Mouse (Mus musculus) brain, embryonic 14.5 days (tissue): ENCODE measurements at regions not wholly inside any gene's neighbourhood (a gene's known extent, or its start where the extent isn't known, plus 50 kb on each side); places are given as distances from the start of the nearest gene placed in this dataset.

Source experiments
- DNase-seq: peaks from one replicate; pipeline ENCODE4 v3.0.0-alpha.2; 2011; ENCODE audit warnings: low read depth
- CTCF ChIP-seq: fragments of 200-500 bp; IDR thresholded peaks from 2 replicates; pipeline ENCODE4 v1.5.1; 2012; ENCODE audit warnings: inconsistent platforms, mild to moderate bottlenecking, moderate library complexity, borderline replicate concordance; ENCODE audit not compliant: insufficient read depth, insufficient read length; ENCODE audit errors: extremely low read depth
- POLR2A ChIP-seq: fragments of 200-500 bp; IDR thresholded peaks from 2 replicates; pipeline ENCODE4 v1.6.1; 2012; ENCODE audit warnings: mild to moderate bottlenecking, inconsistent platforms, borderline replicate concordance; ENCODE audit not compliant: poor library complexity, insufficient read depth, insufficient read length, severe bottlenecking; ENCODE audit errors: extremely low read depth

- TF ChIP-seq POLR2A, result no peak
- TF ChIP-seq CTCF, result no peak
- peak; percentile 79 for DNase-seq
These were observed 636.6 kb upstream of the Cdh5 start for GRCm38 (mm10) chr8:103464777-103465353.

- TF ChIP-seq POLR2A, result no peak
- TF ChIP-seq CTCF, result no peak
- DNase-seq, result peak; percentile 38
These were observed 633.8 kb upstream of the Cdh5 start for GRCm38 (mm10) chr8:103467536-103468160.

DNA sequence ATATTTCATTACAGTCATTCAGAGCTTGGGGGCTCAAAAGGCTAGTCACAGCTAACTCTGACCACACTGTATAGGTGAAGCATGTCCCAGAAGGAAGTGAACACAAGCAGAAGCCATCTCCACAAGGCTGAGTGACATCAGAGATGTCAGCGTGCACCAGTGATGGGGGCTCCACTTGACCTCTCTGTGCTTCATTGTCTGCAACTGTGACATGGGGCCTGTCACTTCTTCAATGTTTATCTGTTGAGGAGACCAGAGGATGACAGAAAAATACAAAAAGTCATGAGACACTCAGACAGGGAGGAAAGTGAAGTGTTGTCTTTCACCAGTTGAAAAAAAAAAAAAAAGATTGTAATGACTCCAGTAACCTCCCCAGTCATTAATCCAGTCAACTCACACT is 632.4 kb upstream of the Cdh5 start:
- no peak for DNase-seq
- TF ChIP-seq CTCF, result no peak
- TF ChIP-seq POLR2A, result no peak

DNA sequence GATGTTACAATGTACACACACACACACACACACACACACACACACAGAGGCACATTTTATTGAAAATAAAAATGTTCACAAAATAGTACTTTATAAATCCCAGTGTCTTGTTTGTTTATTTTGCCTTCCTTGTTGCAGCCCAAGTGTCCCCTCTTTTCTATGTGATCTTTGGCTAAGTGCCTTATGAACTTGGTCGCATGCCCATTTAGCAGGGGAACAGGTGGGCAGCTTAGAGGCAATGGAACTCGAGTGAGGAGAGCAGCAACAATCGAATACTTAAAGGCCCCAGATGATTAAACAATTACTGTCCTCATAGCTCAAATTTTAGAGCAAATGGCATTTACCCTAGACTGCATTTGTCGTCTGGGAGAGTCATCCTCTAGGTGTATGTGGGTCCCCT is 631.1 kb upstream of the Cdh5 start:
- TF ChIP-seq POLR2A (no peak), CTCF (no peak)
- DNase-seq, result peak; percentile 42

DNA sequence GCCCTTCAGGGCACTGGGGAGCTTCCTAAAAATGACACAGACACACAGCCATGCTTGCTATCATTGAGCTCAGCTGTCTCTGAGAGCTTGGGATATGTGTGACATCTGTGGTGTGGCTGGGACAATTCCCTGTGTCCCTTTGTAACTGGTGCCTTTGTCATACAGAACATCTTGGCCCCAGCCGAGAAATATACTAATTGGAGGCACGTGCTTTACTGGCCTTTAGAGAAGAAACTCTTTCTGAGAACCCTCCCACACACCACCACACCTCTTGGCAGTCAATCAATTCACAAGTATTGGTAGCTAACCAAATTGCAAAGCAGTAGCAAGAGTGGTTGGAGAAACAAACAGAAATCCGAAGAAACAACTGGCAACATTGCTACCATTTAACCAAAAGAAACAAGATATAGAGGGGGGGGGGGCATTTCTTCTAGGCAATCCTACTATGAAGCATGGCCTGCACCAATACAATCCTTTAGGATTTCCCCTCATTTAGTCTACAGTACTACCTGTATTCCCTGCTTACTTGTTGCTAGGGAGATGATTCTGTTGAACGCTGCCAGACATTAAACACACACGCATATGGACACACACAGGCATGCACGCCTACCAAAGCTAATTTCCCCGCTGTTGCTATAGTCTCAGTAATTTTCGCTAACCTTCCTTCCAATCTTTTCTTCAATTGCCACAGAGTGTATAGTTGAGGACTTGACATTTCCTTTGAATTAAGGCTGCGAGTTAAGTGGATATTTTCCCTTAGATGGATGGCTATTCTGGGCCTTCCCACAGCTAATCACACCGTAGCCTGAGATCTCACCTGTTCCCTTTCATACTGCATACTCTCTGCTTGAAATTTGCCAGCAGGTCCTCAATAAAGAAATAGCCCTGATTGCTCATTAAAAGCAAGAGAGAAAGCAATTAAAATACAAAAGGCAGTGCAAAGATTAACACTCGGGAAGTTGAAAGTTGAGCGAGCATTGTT is 625.3 kb upstream of the Cdh5 start:
- DNase-seq, result peak; percentile 70
- TF ChIP-seq CTCF, result no peak
- no peak for TF ChIP-seq POLR2A

GRCm38 (mm10) chr8:103482033-103482720 is 619.2 kb upstream of the Cdh5 start:
- DNase-seq, result peak; percentile 70
- TF ChIP-seq CTCF, result peak; percentile 1; the same call in 1 of the 2 replicates
- no peak for TF ChIP-seq POLR2A

DNA sequence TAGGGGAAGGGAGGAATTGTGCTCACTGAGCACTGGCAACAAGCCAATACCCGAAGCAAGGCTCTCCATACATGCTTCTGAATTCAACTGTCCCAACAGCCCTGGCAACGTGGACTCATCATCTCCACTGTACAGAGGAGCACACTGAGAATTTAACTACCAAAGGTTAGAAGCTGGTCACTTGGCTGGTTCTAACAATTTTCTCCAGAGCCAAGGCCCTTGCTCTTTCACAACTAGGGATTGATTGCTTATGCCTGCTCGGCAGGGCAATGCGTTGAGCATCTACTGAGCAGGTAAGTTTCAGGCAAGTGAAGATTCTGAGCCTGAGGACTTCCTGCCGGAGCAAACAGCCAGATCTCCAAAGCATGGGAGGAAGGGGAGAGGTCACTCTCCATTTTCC is 616.0 kb upstream of the Cdh5 start:
- TF ChIP-seq POLR2A (no peak), CTCF (no peak)
- DNase-seq, result no peak

DNA sequence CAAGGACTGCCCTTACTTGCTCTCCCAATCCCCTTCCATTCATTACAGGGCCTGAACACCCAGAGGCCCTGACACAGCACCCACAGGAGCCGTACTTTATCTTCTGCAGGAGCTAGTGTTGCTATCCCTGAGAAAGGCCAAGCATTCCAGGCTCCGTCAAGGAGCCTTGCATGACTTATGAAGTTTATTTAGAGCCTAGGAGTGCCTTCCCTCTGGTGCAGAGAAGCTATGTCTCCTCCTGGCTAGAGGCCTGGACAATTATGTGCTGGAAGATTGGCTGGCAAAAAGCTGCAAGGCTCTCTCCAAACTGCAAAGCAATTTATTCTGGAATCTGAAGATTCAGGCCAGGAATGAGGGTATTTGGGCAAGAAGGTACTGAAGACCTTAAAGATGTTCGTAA is 612.0 kb upstream of the Cdh5 start:
- TF ChIP-seq POLR2A (no peak), CTCF (no peak)
- no peak for DNase-seq

GRCm38 (mm10) chr8:103492914-103493517 is 608.4 kb upstream of the Cdh5 start:
- DNase-seq, result no peak
- TF ChIP-seq CTCF (no peak), POLR2A (no peak)

DNA sequence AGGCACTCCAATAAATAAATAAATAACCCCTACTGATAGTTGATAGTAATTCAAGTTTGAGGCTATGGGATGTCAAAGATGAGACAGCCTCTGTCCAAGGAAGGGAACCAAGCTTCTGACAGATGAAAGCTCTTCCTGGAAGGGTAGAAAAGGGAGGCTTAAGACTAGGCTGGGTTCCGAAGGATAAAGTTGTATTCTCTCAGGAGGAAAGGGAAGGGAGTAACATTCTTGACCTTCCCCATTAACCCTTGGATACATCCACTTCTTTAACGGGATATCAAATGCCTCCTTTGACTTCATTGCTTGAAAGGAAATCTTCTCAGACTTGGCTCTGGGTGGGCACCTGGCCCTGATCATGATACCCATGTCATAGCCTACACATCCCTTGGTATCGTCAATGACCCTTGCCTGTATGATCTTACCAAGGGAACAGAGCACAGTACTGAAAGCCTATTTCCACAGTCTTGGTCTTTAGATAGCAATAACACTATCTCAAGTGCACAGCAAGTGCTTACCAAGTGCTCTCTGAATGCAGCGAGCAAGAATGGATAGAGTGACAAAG is 607.4 kb upstream of the Cdh5 start:
- TF ChIP-seq CTCF (no peak), POLR2A (no peak)
- no peak for DNase-seq

DNA sequence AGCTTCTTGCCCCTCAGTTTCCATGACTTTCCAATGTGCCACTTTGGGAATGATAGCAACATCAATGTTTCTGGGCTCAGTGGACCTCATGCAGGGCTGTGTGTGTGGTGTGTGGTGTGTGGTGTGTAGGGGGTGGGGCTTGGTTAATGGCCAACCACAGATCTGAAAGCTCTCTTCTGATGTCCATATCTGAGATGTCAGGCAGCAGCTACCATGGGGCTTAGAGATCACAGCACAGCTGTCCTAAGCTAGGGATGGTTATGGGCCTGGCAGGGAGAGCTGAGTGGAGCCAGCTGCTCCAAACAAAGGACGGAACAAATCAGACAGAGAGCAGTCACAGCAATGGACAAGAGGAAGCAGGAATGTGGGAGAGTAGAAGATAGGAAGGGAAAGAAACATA is 606.8 kb upstream of the Cdh5 start:
- TF ChIP-seq CTCF, result no peak
- no peak for TF ChIP-seq POLR2A
- no peak for DNase-seq

GRCm38 (mm10) chr8:103501328-103501727 is 600.1 kb upstream of the Cdh5 start:
- DNase-seq, result no peak
- no peak for TF ChIP-seq POLR2A
- no peak for TF ChIP-seq CTCF
